Mouse (Mus musculus) small intestine, adult 2 months (tissue): ENCODE results near the gene Rasgrf1. TPM values are rescaled to one million over a fixed set of nuclear protein-coding genes. Genes with fewer than 3 reads are reported as not detected.
"Not testable (repeated sequence)": the region's sequence is repeated elsewhere in the genome, so short reads cannot be mapped to it uniquely, and the experiment has no call there.

Experiments
- H3K27ac ChIP-seq: fragments of 200-500 bp; 2 replicates; pipeline ENCODE4 v1.5.1; 2012; ENCODE audit warnings: low read depth, low read length, control low read depth, inconsistent platforms; ENCODE audit not compliant: insufficient read depth
- H3K27me3 ChIP-seq: fragments of 200-500 bp; 2 replicates; pipeline ENCODE4 v1.6.1; 2012; ENCODE audit warnings: mild to moderate bottlenecking, moderate library complexity, low read length, inconsistent platforms; ENCODE audit not compliant: control insufficient read depth, insufficient read depth
- H3K36me3 ChIP-seq: fragments of 200-500 bp; 2 replicates; pipeline ENCODE4 v1.6.1; 2012; ENCODE audit warnings: mild to moderate bottlenecking, low read length, control low read depth, inconsistent platforms; ENCODE audit not compliant: control insufficient read depth, insufficient read depth
- H3K4me1 ChIP-seq: fragments of 200-500 bp; 2 replicates; pipeline ENCODE4 v1.6.1; 2012; ENCODE audit warnings: low read length, inconsistent platforms, mixed read lengths; ENCODE audit not compliant: control insufficient read depth, insufficient read depth, insufficient read length
- H3K4me3 ChIP-seq: fragments of 200-500 bp; 2 replicates; pipeline ENCODE4 v1.5.1; 2012; ENCODE audit warnings: low read depth, mild to moderate bottlenecking, control low read depth, inconsistent platforms, low read length, moderate library complexity
- CTCF ChIP-seq: fragments of 200-500 bp; IDR thresholded peaks from 2 replicates; pipeline ENCODE4 v1.5.1; 2012; ENCODE audit warnings: low read depth, mild to moderate bottlenecking, control low read depth, inconsistent platforms, low read length, moderate library complexity, mixed read lengths; ENCODE audit not compliant: insufficient replicate concordance, insufficient read length; ENCODE audit errors: extremely low read depth
- POLR2A ChIP-seq: fragments of 200-500 bp; IDR thresholded peaks from 2 replicates; pipeline ENCODE4 v1.6.1; 2012; ENCODE audit warnings: low read depth, mild to moderate bottlenecking, control low read depth, inconsistent platforms, low read length, moderate library complexity
- WGBS: fragments of 180-500 bp; shearing (Covaris S2); methylation state at CpG from one replicate; pipeline ENCODE4 v1.1.7; 2018; 5-methylcytosine and 5-hydroxymethylcytosine counted together
- polyA plus RNA-seq: library from polyadenylated mRNA; depleted of rRNA; stranded (reverse); fragments of >200 nt; gene quantifications from 2 replicates; pipeline ENCODE4 v1.2.3, GENCODE M21; 2012

Gene Rasgrf1
- polyA plus RNA-seq, 1 experiment, result 0.15 TPM

DNA sequence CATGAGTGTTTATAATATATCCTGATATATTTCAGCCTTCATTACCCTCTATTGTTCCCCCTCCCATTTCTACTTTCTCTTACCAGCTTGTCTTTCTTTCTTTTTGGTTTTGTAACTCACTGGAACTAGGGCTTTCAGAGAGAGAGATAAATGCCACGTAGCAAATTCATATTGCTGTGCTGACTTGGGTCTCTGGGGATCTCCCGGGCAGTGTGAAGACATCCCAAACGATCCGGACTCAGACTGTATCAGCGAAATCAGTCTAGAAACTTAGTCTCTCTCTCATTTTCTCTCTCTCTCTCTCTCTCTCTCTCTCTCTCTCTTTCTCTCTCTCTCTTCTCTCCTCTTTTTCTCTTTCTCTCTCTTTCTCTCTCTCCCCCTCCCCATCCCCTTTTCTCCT is 145.7 kb downstream of the Rasgrf1 start:
- Histone ChIP-seq H3K27me3 (no peaks in the 10 kb centered on the region), H3K36me3 (peaks cover 2% of the 10 kb centered on the region; the same call in 1 of the 2 replicates), H3K4me1 (peaks cover 7% of the 10 kb centered on the region; the same call in 1 of the 2 replicates), H3K27ac (no peak overlapping the region), H3K4me3 (peak overlapping the region; percentile 14; the same call in 1 of the 2 replicates)
- TF ChIP-seq POLR2A, result no peak
- TF ChIP-seq CTCF, result no peak
- WGBS, result 23% methylated on average over 5 of the region's 5 CpGs

DNA sequence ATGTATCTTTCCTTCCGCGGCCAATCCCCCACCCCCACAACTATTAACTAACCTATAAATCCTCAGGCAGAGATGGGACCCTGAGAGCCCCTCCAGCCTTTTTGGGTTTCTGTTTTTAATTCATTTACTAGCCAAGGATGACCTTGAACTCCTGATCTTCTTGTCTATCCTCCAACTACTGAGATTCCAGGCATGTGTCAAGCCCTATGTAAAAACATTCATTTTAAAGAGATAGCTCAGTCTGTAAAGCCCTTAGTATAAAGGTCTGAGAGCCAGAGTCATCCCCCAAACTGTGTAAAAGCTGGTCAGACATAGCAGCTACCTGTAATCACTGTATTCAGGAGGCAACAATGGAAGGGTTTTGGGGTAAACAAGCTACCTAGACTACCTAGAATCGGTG is 146.2 kb downstream of the Rasgrf1 start:
- no peak for TF ChIP-seq POLR2A
- no peak for TF ChIP-seq CTCF
- no peaks in the 10 kb centered on the region for H3K27me3 ChIP-seq
- 79% methylated on average over 3 of the region's 3 CpGs for WGBS
- H3K36me3 ChIP-seq, result peaks cover 2% of the 10 kb centered on the region; the same call in 1 of the 2 replicates
- H3K4me1 ChIP-seq, result peaks cover 7% of the 10 kb centered on the region; the same call in 1 of the 2 replicates
- no peak overlapping the region for H3K4me3 ChIP-seq
- H3K27ac ChIP-seq, result no peak overlapping the region

DNA sequence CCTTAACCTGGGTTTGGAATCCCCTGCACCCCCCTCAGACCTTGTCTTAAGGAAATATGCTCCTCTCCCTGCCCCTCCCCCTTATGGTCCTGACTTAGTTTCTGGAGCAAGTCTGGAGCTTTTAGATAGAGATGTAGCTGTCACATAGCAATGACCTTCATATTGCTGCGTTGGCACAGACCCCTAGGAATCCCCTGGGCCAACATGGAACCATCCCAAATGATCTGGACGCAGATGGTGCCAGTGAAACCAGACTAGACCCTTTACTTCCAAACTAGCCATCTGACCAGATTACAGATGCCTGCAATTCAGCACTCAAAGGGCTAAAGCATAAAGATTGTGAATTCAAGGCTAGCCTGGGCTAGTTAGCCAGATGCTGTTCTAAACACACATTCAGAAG is 147.0 kb downstream of the Rasgrf1 start:
- Histone ChIP-seq H3K27me3 (no peaks in the 10 kb centered on the region), H3K36me3 (peaks cover 8% of the 10 kb centered on the region), H3K4me3 (no peak overlapping the region), H3K27ac (no peak overlapping the region), H3K4me1 (peaks cover 4% of the 10 kb centered on the region; the same call in 1 of the 2 replicates)
- TF ChIP-seq CTCF (no peak), POLR2A (no peak)
- 89% methylated on average over 2 of the region's 2 CpGs for WGBS

DNA sequence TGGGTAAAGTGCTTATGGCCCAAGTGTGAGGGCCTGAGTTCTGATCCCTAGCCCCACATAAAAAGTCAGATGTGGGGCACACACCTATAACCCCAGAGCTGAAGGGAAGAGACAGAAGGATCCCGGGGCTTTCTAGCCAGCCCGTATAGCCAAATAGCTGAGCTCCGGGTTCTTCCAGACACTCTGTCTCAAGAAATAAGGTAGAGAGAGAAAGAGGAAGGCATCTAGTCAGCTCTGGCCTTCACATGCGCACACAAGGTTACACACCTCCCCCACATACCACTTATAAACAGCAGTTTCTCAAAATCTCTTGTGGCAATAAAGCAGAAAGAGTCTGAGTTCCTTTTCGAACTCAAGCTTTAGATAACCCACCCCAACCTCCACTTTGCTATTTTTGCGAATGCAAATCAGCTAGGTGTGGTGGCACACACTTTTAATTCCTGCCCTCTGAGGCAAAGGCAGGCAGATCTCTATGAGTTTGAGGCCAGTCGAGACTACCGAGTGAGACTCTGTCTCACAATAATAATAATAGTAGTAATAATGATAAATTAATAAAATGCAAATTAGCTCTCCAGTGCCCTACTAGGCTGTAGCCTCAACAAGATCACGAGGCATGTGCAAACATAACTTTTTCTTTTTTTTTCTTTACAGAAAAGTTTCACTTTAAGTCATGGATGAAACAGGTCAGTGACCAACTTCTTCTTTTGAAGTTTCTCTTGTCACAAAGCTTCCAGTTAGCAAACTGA is 150.3 kb downstream of the Rasgrf1 start:
- peak overlapping the region; percentile 21 for H3K27ac ChIP-seq
- H3K4me3 ChIP-seq, result no peak overlapping the region
- no peaks in the 10 kb centered on the region for H3K4me1 ChIP-seq
- peaks cover 18% of the 10 kb centered on the region for H3K36me3 ChIP-seq
- TF ChIP-seq POLR2A, result no peak
- TF ChIP-seq CTCF, result no peak
- H3K27me3 ChIP-seq, result no peaks in the 10 kb centered on the region
- WGBS, result 68% methylated on average over 9 of the region's 9 CpGs

DNA sequence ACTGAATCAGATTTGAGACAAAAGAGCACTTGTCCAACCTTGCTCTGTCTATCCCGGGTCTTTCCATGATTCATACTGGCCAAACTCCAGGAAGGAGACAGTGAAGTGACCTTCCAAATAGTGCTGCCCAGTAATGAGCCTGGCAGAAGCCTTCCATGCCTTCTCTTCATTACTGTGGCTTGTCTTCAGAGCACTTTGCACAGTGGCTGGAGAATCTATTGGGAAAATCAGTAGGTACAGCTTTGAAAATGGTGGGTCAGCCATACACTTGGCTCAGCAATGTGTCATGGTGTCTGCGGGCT is 150.8 kb downstream of the Rasgrf1 start:
- 65% methylated on average over 2 of the region's 2 CpGs for WGBS
- no peaks in the 10 kb centered on the region for H3K4me1 ChIP-seq
- H3K4me3 ChIP-seq, result no peak overlapping the region
- no peaks in the 10 kb centered on the region for H3K27me3 ChIP-seq
- H3K27ac ChIP-seq, result peak overlapping the region; percentile 45; the same call in 1 of the 2 replicates
- peaks cover 20% of the 10 kb centered on the region for H3K36me3 ChIP-seq
- TF ChIP-seq POLR2A, result no peak
- TF ChIP-seq CTCF, result no peak

DNA sequence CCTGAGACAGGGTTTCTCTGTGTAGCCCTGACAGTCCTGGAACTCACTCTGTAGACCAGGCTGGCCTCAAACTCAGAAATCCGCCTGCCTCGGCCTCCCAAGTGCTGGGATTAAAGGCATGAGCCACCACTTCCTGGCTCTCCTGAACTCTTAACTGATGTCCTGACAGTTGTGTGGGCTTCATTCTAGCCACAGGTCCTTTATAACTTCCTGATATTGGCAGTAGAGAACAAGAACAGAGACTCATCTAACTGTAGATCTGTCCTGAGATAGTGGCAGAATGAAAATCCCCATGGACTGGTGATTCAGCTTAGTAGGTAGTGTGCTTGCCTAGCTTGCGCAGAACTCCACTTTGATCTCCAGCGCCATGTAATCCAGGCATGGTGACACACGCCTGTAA is 151.2 kb downstream of the Rasgrf1 start:
- 84% methylated on average over 5 of the region's 5 CpGs for WGBS
- H3K27ac ChIP-seq, H3K4me1 ChIP-seq, H3K4me3 ChIP-seq, H3K27me3 ChIP-seq: not testable (repeated sequence)
- peaks cover 20% of the 10 kb centered on the region for H3K36me3 ChIP-seq

DNA sequence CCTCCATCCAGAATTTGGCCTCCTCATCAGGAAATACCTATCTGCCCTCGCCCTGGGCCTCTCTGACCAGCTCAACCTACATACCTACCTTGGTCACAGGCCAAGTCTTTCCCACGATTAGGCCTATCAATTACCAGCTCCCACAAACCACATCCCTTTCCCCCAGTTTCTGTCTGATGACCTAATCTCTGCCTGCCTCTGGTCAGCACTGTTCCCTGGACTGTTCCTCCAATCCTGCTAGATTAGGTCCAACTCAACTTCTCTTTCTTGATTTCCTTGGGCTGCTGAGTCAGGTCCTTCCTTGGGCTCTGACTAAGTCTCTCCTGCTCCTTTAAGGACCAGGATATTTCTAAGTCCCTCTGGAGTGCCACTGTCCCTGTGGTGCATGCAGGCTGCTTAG is 157.6 kb downstream of the Rasgrf1 start:
- no peaks in the 10 kb centered on the region for H3K27me3 ChIP-seq
- peaks cover 17% of the 10 kb centered on the region for H3K36me3 ChIP-seq
- TF ChIP-seq CTCF (no peak), POLR2A (no peak)
- H3K4me1 ChIP-seq, result no peaks in the 10 kb centered on the region
- H3K27ac ChIP-seq, result no peak overlapping the region
- 54% methylated on average over 2 of the region's 2 CpGs for WGBS
- no peak overlapping the region for H3K4me3 ChIP-seq

DNA sequence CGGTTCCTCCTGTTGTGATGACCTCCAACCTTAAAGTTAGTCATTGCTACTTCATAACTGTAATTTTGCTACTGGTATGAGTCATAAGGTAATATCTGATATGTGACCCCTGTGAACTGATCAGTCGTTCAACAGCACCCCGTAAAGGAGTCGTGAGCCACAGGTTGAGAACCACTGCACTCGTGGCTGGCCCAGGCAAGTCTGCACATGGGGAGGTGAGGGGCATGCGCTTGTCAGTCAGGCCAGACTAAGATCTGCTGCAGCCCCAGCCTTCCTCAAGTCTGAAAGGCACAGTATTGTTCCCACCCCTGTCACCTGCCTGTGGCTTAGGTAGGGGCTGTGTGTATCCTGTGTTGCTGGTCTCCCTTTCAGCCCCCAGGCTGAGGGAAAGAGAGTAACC is 159.1 kb downstream of the Rasgrf1 start:
- 56% methylated on average over 6 of the region's 6 CpGs for WGBS
- H3K4me1 ChIP-seq, result no peaks in the 10 kb centered on the region
- peaks cover 13% of the 10 kb centered on the region for H3K36me3 ChIP-seq
- no peak overlapping the region for H3K27ac ChIP-seq
- no peak overlapping the region for H3K4me3 ChIP-seq
- no peak for TF ChIP-seq POLR2A
- TF ChIP-seq CTCF, result no peak
- H3K27me3 ChIP-seq, result no peaks in the 10 kb centered on the region
